Mouse (Mus musculus) midbrain, embryonic 12.5 days (tissue): ENCODE results near the gene 1700013F07Rik. TPM values are rescaled to one million over a fixed set of nuclear protein-coding genes. Genes with fewer than 3 reads are reported as not detected.
A peak's percentile ranks its signal among the peaks of the same experiment; 100 is the strongest.
"Not testable (repeated sequence)": the region's sequence is repeated elsewhere in the genome, so short reads cannot be mapped to it uniquely, and the experiment has no call there.

Experiments used
- ATAC-seq: fragments of 200-750 bp; cut with Nextera tagmentation; 2 replicates; pipeline ENCODE4 v1.8.0; 2017; ENCODE audit warnings: low read depth, moderate TSS enrichment, moderate library complexity; ENCODE audit not compliant: low FRiP score
- H3K27ac ChIP-seq: fragments of 300-500 bp; sonication (generic); replicated peaks from 2 replicates; pipeline ENCODE4 v1.5.1; 2016; ENCODE audit warnings: mild to moderate bottlenecking
- H3K27me3 ChIP-seq: fragments of 300-500 bp; sonication (generic); 2 replicates; pipeline ENCODE4 v1.6.1; 2016; ENCODE audit warnings: mild to moderate bottlenecking
- H3K36me3 ChIP-seq: fragments of 300-500 bp; sonication (generic); 2 replicates; pipeline ENCODE4 v1.6.1; 2016
- H3K4me1 ChIP-seq: fragments of 300-500 bp; sonication (generic); 2 replicates; pipeline ENCODE4 v1.6.1; 2016
- H3K4me2 ChIP-seq: fragments of 300-500 bp; sonication (generic); replicated peaks from 2 replicates; pipeline ENCODE4 v1.6.1; 2016; ENCODE audit warnings: mild to moderate bottlenecking, moderate library complexity
- H3K4me3 ChIP-seq: fragments of 300-500 bp; sonication (generic); 2 replicates; pipeline ENCODE4 v1.5.1; 2016; ENCODE audit warnings: mild to moderate bottlenecking
- H3K9ac ChIP-seq: fragments of 300-500 bp; sonication (generic); replicated peaks from 2 replicates; pipeline ENCODE4 v1.6.1; 2016; ENCODE audit warnings: mild to moderate bottlenecking, moderate library complexity
- H3K9me3 ChIP-seq: fragments of 300-500 bp; sonication (generic); 2 replicates; pipeline ENCODE4 v1.6.1; 2016; ENCODE audit warnings: mild to moderate bottlenecking
- WGBS: fragments of 180-500 bp; shearing (Covaris S2); methylation state at CpG from one replicate; pipeline ENCODE4 v1.1.7; 2016; 5-methylcytosine and 5-hydroxymethylcytosine counted together
- polyA plus RNA-seq: library from polyadenylated mRNA; unstranded; fragments of >200 nt; fragmentation: Nextera tagmentation; extraction: Ambion mirVana; gene quantifications from 2 replicates; pipeline ENCODE4 v1.2.1, GENCODE M21; 2016

1700013F07Rik gene
- 0.45 and 0.56 TPM in 2 replicates for polyA plus RNA-seq

- peaks cover 17% of the 10 kb centered on the region for H3K27me3 ChIP-seq
- peaks cover 8% of the 10 kb centered on the region; the same call in 1 of the 2 replicates for H3K4me1 ChIP-seq
- WGBS = 87% methylated on average over 6 of the region's 6 CpGs
- no peak within 1 kb of the TSS for H3K27ac ChIP-seq
- no peak within 1 kb of the TSS for H3K4me3 ChIP-seq
- ATAC-seq = no peak
- H3K9me3 ChIP-seq = no peaks in the 10 kb centered on the region
- H3K9ac ChIP-seq = no peak within 1 kb of the TSS
- H3K36me3 ChIP-seq = no peaks in the 10 kb centered on the region
- no peak within 1 kb of the TSS for H3K4me2 ChIP-seq
These were observed at the start of gene 1700013F07Rik for GRCm38 (mm10) chr3:108533951-108534350. Gene 1700013F07Rik (plus strand): TSS chr3:108534150.

- Histone ChIP-seq H3K27me3 (no peaks in the 10 kb centered on the region), H3K9ac (no peak overlapping the region), H3K4me3 (no peak overlapping the region), H3K4me1 (no peaks in the 10 kb centered on the region), H3K4me2 (no peak overlapping the region), H3K9me3 (no peaks in the 10 kb centered on the region), H3K27ac (no peak overlapping the region), H3K36me3 (no peaks in the 10 kb centered on the region)
- 90% methylated on average over 4 of the region's 4 CpGs for WGBS
- no peak for ATAC-seq
These were observed 49.2 kb upstream of the 1700013F07Rik start for GRCm38 (mm10) chr3:108484749-108485148.

- Histone ChIP-seq H3K27ac (no peak overlapping the region), H3K36me3 (no peaks in the 10 kb centered on the region), H3K27me3 (no peaks in the 10 kb centered on the region), H3K4me2 (no peak overlapping the region), H3K4me3 (no peak overlapping the region), H3K9me3 (no peaks in the 10 kb centered on the region), H3K4me1 (no peaks in the 10 kb centered on the region), H3K9ac (no peak overlapping the region)
- WGBS = 38% methylated on average over 3 of the region's 3 CpGs
- ATAC-seq = no peak
These were observed 44.0 kb upstream of the 1700013F07Rik start for GRCm38 (mm10) chr3:108489968-108490367.

- no peak overlapping the region for H3K27ac ChIP-seq
- no peak for ATAC-seq
These were observed 39.0 kb upstream of the 1700013F07Rik start for GRCm38 (mm10) chr3:108494861-108495474.

GRCm38 (mm10) chr3:108495486-108495885 is 38.5 kb upstream of the 1700013F07Rik start:
- Histone ChIP-seq H3K27ac (no peak overlapping the region), H3K9me3 (no peaks in the 10 kb centered on the region), H3K4me3 (no peak overlapping the region), H3K4me1 (peaks cover 8% of the 10 kb centered on the region; the same call in 1 of the 2 replicates), H3K4me2 (no peak overlapping the region), H3K27me3 (no peaks in the 10 kb centered on the region), H3K36me3 (no peaks in the 10 kb centered on the region), H3K9ac (no peak overlapping the region)
- 39% methylated on average over 4 of the region's 4 CpGs for WGBS
- no peak for ATAC-seq

More at GRCm38 (mm10) chr3:108494861-108495474, 39.0 kb upstream of the 1700013F07Rik start:
- Histone ChIP-seq H3K9me3 (no peaks in the 10 kb centered on the region), H3K27me3 (no peaks in the 10 kb centered on the region), H3K4me2 (no peak overlapping the region), H3K9ac (no peak overlapping the region), H3K4me3 (no peak overlapping the region), H3K4me1 (peaks cover 8% of the 10 kb centered on the region; the same call in 1 of the 2 replicates), H3K36me3 (no peaks in the 10 kb centered on the region)
- WGBS = 62% methylated on average over 9 of the region's 9 CpGs

GRCm38 (mm10) chr3:108497602-108498001 is 36.3 kb upstream of the 1700013F07Rik start:
- 43% methylated on average over 9 of the region's 9 CpGs for WGBS
- ATAC-seq = no peak
- H3K27ac ChIP-seq = no peak overlapping the region

GRCm38 (mm10) chr3:108499826-108500225 is 34.1 kb upstream of the 1700013F07Rik start:
- ATAC-seq = no peak
- H3K36me3 ChIP-seq = no peaks in the 10 kb centered on the region
- 58% methylated on average over 8 of the region's 8 CpGs for WGBS

More at GRCm38 (mm10) chr3:108497602-108498001, 36.3 kb upstream of the 1700013F07Rik start:
- H3K9me3 ChIP-seq = no peaks in the 10 kb centered on the region
- no peak overlapping the region for H3K9ac ChIP-seq
- peaks cover 8% of the 10 kb centered on the region; the same call in 1 of the 2 replicates for H3K4me1 ChIP-seq
- no peak overlapping the region for H3K4me3 ChIP-seq
- H3K36me3 ChIP-seq = no peaks in the 10 kb centered on the region
- H3K4me2 ChIP-seq = no peak overlapping the region
- H3K27me3 ChIP-seq = no peaks in the 10 kb centered on the region

GRCm38 (mm10) chr3:108501411-108501810 is 32.5 kb upstream of the 1700013F07Rik start:
- 92% methylated on average over 3 of the region's 3 CpGs for WGBS
- ATAC-seq, H3K4me1 ChIP-seq: not testable (repeated sequence)

More at GRCm38 (mm10) chr3:108499826-108500225, 34.1 kb upstream of the 1700013F07Rik start:
- H3K9ac ChIP-seq = no peak overlapping the region
- H3K4me1 ChIP-seq = peaks cover 8% of the 10 kb centered on the region; the same call in 1 of the 2 replicates
- H3K4me3 ChIP-seq = no peak overlapping the region
- H3K4me2 ChIP-seq = no peak overlapping the region
- H3K27ac ChIP-seq = no peak overlapping the region
- no peaks in the 10 kb centered on the region for H3K9me3 ChIP-seq
- no peaks in the 10 kb centered on the region for H3K27me3 ChIP-seq

GRCm38 (mm10) chr3:108503908-108504307 is 30.0 kb upstream of the 1700013F07Rik start:
- H3K36me3 ChIP-seq = no peaks in the 10 kb centered on the region
- no peak overlapping the region for H3K27ac ChIP-seq
- H3K4me1 ChIP-seq = no peaks in the 10 kb centered on the region
- no peak for ATAC-seq
- no peak overlapping the region for H3K4me3 ChIP-seq
- 88% methylated on average over 4 of the region's 4 CpGs for WGBS
- no peak overlapping the region for H3K4me2 ChIP-seq
- H3K9me3 ChIP-seq = no peaks in the 10 kb centered on the region
- H3K9ac ChIP-seq = no peak overlapping the region
- no peaks in the 10 kb centered on the region for H3K27me3 ChIP-seq

More at GRCm38 (mm10) chr3:108501411-108501810, 32.5 kb upstream of the 1700013F07Rik start:
- not testable (repeated sequence) for H3K9ac ChIP-seq, H3K9me3 ChIP-seq, H3K36me3 ChIP-seq, H3K27me3 ChIP-seq, H3K27ac ChIP-seq, H3K4me2 ChIP-seq, H3K4me3 ChIP-seq

- no peak for ATAC-seq
- WGBS = 77% methylated on average over 4 of the region's 4 CpGs
- Histone ChIP-seq H3K36me3 (no peaks in the 10 kb centered on the region), H3K4me2 (no peak overlapping the region), H3K4me1 (peaks cover 15% of the 10 kb centered on the region), H3K4me3 (no peak overlapping the region), H3K9me3 (no peaks in the 10 kb centered on the region), H3K9ac (no peak overlapping the region), H3K27me3 (no peaks in the 10 kb centered on the region), H3K27ac (no peak overlapping the region)
These were observed 25.0 kb upstream of the 1700013F07Rik start for GRCm38 (mm10) chr3:108508745-108509474.

GRCm38 (mm10) chr3:108510156-108510555 is 23.8 kb upstream of the 1700013F07Rik start:
- H3K9ac ChIP-seq = no peak overlapping the region
- no peaks in the 10 kb centered on the region for H3K36me3 ChIP-seq
- no peaks in the 10 kb centered on the region for H3K9me3 ChIP-seq
- no peaks in the 10 kb centered on the region for H3K27me3 ChIP-seq
- H3K4me2 ChIP-seq = no peak overlapping the region
- WGBS = 56% methylated on average over 2 of the region's 2 CpGs
- no peak overlapping the region for H3K4me3 ChIP-seq
- H3K4me1 ChIP-seq = peaks cover 15% of the 10 kb centered on the region
- ATAC-seq = 0 out of 2 replicates have a peak, but pooled peaks have one; percentile 30
- H3K27ac ChIP-seq = no peak overlapping the region
